Mouse (Mus musculus) cortical plate, adult 2 months (tissue): ENCODE measurements at regions not wholly inside any gene's neighbourhood (a gene's known extent, or its start where the extent isn't known, plus 50 kb on each side); places are given as distances from the start of the nearest gene placed in this dataset.

Experiments used
- CTCF ChIP-seq: fragments of 200-500 bp; IDR thresholded peaks from 2 replicates; pipeline ENCODE4 v1.5.1; 2011; ENCODE audit warnings: mild to moderate bottlenecking, control low read depth, low read length; ENCODE audit not compliant: insufficient read depth; ENCODE audit errors: extremely low read depth
- POLR2A ChIP-seq: fragments of 200-500 bp; IDR thresholded peaks from 2 replicates; pipeline ENCODE4 v1.6.1; 2011; ENCODE audit warnings: mild to moderate bottlenecking, low read length, control low read depth; ENCODE audit not compliant: insufficient read depth; ENCODE audit errors: extremely low read depth

- TF ChIP-seq CTCF = no peak
- TF ChIP-seq POLR2A = no peak
These were observed 111.9 kb upstream of the Fndc3a start for GRCm38 (mm10) chr14:72821517-72822230.
